Mouse (Mus musculus) megakaryocyte, embryonic 14.5 days (primary cell): ENCODE data around the gene Dram1.

ENCODE experiments used
- FLI1 ChIP-seq: IDR thresholded peaks from 2 replicates; pipeline ENCODE4 v1.6.1; 2012; ENCODE audit warnings: low read length, inconsistent platforms, mixed read lengths
- GATA1 ChIP-seq: IDR thresholded peaks from 3 replicates; pipeline ENCODE4 v1.6.1; 2012; ENCODE audit warnings: mixed read lengths, low read length, inconsistent platforms, borderline replicate concordance

DNA sequence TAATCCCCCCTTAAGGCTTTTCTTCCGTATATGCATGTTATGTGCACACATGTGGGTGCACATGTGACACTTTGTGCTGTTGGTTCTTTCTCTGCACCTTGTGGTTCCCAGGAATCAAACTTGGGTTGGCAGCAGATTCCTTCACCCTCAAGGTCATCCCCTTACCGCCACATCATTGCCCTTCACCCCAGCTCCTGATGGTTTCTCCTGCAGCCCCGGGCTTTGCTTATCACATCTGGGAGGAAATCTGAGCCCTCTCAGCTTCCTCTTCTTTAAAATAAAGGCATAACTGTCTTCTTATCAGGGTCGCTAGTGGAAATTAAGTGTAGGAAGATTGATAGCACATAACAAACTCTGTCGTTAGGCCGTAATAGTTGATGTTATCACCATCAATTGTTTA lies 3.1 kb upstream of the Dram1 start:
- TF ChIP-seq GATA1 (no peak), FLI1 (no peak)
